Mouse (Mus musculus) heart, adult 11 months (tissue): Measurements from ENCODE around the gene Fhit.
"Not testable (repeated sequence)": the region's sequence is repeated elsewhere in the genome, so short reads cannot be mapped to it uniquely, and the experiment has no call there.

Source experiments
- DNase-seq: peaks from one replicate; pipeline ENCODE4 v3.0.0; 2022

Gene Fhit

GRCm38 (mm10) chr14:9896556-9896955 is 1265.3 kb downstream of the Fhit start:
- DNase-seq: no peak

GRCm38 (mm10) chr14:9852041-9852440 is 1309.8 kb downstream of the Fhit start:
- no peak for DNase-seq

- DNase-seq: no peak
These were observed 1329.5 kb downstream of the Fhit start for GRCm38 (mm10) chr14:9832290-9832689.

GRCm38 (mm10) chr14:9828699-9829240 is 1333.1 kb downstream of the Fhit start:
- not testable (repeated sequence) for DNase-seq

GRCm38 (mm10) chr14:9815963-9816362 is 1345.9 kb downstream of the Fhit start:
- no peak for DNase-seq

GRCm38 (mm10) chr14:9811847-9812321 is 1350.0 kb downstream of the Fhit start:
- DNase-seq: peak; percentile 83

- no peak for DNase-seq
These were observed 1350.5 kb downstream of the Fhit start for GRCm38 (mm10) chr14:9811177-9811846.

GRCm38 (mm10) chr14:9793403-9793802 is 1368.4 kb downstream of the Fhit start:
- DNase-seq: no peak

- no peak for DNase-seq
These were observed 1373.4 kb downstream of the Fhit start for GRCm38 (mm10) chr14:9788402-9788950.

- DNase-seq: no peak
These were observed 1374.4 kb downstream of the Fhit start for GRCm38 (mm10) chr14:9787389-9787788.

- no peak for DNase-seq
These were observed 1376.0 kb downstream of the Fhit start for GRCm38 (mm10) chr14:9785861-9786260.

- DNase-seq: no peak
These were observed 1410.5 kb downstream of the Fhit start for GRCm38 (mm10) chr14:9751341-9751740.

- DNase-seq: no peak
These were observed 1413.1 kb downstream of the Fhit start for GRCm38 (mm10) chr14:9748709-9749108.

- DNase-seq: no peak
These were observed 1439.8 kb downstream of the Fhit start for GRCm38 (mm10) chr14:9721917-9722472.

GRCm38 (mm10) chr14:9698621-9699020 is 1463.2 kb downstream of the Fhit start:
- no peak for DNase-seq

- no peak for DNase-seq
These were observed 1464.7 kb downstream of the Fhit start for GRCm38 (mm10) chr14:9697101-9697500.

GRCm38 (mm10) chr14:9696004-9696403 is 1465.8 kb downstream of the Fhit start:
- no peak for DNase-seq

- DNase-seq: no peak
These were observed 1466.6 kb downstream of the Fhit start for GRCm38 (mm10) chr14:9695217-9695690.

GRCm38 (mm10) chr14:9688664-9689257 is 1473.1 kb downstream of the Fhit start:
- DNase-seq: no peak

- DNase-seq: no peak
These were observed 1477.5 kb downstream of the Fhit start for GRCm38 (mm10) chr14:9684362-9684761.

- DNase-seq: no peak
These were observed 1489.1 kb downstream of the Fhit start for GRCm38 (mm10) chr14:9672728-9673127.

- no peak for DNase-seq
These were observed 1490.1 kb downstream of the Fhit start for GRCm38 (mm10) chr14:9671776-9672175.

- peak; percentile 60 for DNase-seq
These were observed 1492.1 kb downstream of the Fhit start for GRCm38 (mm10) chr14:9669766-9670165.

GRCm38 (mm10) chr14:9658445-9658844 is 1503.4 kb downstream of the Fhit start:
- no peak for DNase-seq
